Mouse (Mus musculus): ENCODE results near the gene Myo1f. TPM values are rescaled to one million over a fixed set of nuclear protein-coding genes. Genes with fewer than 3 reads are reported as not detected.

The Myo1f gene
- 0.06 TPM in 2 replicates for polyA plus RNA-seq (2012)

DNA sequence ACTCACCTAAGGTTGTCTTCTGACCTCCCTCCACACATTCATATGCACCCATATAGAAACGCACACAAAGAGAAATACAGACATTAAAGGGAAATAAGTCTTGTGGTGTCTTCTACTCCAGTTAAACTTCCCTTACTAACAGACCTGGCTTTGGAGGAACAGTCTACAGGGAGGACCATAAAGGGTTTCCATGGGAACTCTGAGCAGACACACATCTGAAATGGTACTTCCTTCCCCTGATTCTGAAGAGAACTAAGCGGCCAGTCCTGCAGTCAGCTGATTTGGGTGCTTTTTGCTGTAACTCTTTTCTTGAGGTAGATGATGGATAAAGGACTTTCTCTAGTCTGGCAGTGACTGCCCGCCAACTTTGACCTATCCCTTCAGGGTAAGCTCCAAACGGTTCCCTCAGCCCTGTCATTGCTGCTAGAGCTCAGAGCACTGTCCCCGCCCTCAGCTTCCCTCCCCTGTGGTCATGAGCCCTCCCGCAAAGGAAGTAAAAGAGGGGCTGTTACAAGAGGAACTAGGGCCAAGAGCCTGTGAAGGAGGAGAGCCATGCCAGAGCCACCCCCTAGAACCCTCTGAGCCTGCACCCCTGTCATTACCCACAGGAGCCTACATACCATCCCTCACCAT, at the start of gene Myo1f:
Gene Myo1f, plus strand, starts transcription at position 485 of the 633 bp plus-strand sequence.
- Histone ChIP-seq H3K36me3 (ENCODE audit: control insufficient read depth) (peaks cover 2% of the 10 kb centered on the region; the same call in 1 of the 2 replicates), H3K4me3 (replicated peaks) (no peak within 1 kb of the TSS), H3K27me3 (ENCODE audit: control insufficient read depth) (no peaks in the 10 kb centered on the region), H3K9me3 (ENCODE audit: control insufficient read depth, low read length) (no peaks in the 10 kb centered on the region), H3K4me1 (ENCODE audit: control insufficient read depth) (no peaks in the 10 kb centered on the region)
- TF ChIP-seq TAL1 (IDR thresholded peaks at IDR 0.05; ENCODE audit: low read length), result no peak
- TF ChIP-seq GATA1 (IDR thresholded peaks at IDR 0.05; ENCODE audit: low read length), result no peak

- no peaks in the 10 kb centered on the region for H3K36me3 ChIP-seq (ENCODE audit: control insufficient read depth)
- H3K4me1 ChIP-seq (ENCODE audit: control insufficient read depth), result no peaks in the 10 kb centered on the region
- no peaks in the 10 kb centered on the region for H3K9me3 ChIP-seq (ENCODE audit: control insufficient read depth, low read length)
- no peak overlapping the region for H3K4me3 ChIP-seq (replicated peaks)
- no peaks in the 10 kb centered on the region for H3K27me3 ChIP-seq (ENCODE audit: control insufficient read depth)
- TF ChIP-seq TAL1 (IDR thresholded peaks at IDR 0.05; ENCODE audit: low read length) (no peak), GATA1 (IDR thresholded peaks at IDR 0.05; ENCODE audit: low read length) (no peak)
Measured at GRCm38 (mm10) chr17:33508386-33508785, 47.1 kb upstream of the Myo1f start.

GRCm38 (mm10) chr17:33510172-33510571, 45.3 kb upstream of the Myo1f start:
- no peak overlapping the region for H3K4me3 ChIP-seq (replicated peaks)
- H3K4me1 ChIP-seq (ENCODE audit: control insufficient read depth), result no peaks in the 10 kb centered on the region
- TF ChIP-seq TAL1 (IDR thresholded peaks at IDR 0.05; ENCODE audit: low read length), result no peak
- no peak for TF ChIP-seq GATA1 (IDR thresholded peaks at IDR 0.05; ENCODE audit: low read length)
- H3K9me3 ChIP-seq (ENCODE audit: control insufficient read depth, low read length), result no peaks in the 10 kb centered on the region
- H3K36me3 ChIP-seq (ENCODE audit: control insufficient read depth), result no peaks in the 10 kb centered on the region
- no peaks in the 10 kb centered on the region for H3K27me3 ChIP-seq (ENCODE audit: control insufficient read depth)

DNA sequence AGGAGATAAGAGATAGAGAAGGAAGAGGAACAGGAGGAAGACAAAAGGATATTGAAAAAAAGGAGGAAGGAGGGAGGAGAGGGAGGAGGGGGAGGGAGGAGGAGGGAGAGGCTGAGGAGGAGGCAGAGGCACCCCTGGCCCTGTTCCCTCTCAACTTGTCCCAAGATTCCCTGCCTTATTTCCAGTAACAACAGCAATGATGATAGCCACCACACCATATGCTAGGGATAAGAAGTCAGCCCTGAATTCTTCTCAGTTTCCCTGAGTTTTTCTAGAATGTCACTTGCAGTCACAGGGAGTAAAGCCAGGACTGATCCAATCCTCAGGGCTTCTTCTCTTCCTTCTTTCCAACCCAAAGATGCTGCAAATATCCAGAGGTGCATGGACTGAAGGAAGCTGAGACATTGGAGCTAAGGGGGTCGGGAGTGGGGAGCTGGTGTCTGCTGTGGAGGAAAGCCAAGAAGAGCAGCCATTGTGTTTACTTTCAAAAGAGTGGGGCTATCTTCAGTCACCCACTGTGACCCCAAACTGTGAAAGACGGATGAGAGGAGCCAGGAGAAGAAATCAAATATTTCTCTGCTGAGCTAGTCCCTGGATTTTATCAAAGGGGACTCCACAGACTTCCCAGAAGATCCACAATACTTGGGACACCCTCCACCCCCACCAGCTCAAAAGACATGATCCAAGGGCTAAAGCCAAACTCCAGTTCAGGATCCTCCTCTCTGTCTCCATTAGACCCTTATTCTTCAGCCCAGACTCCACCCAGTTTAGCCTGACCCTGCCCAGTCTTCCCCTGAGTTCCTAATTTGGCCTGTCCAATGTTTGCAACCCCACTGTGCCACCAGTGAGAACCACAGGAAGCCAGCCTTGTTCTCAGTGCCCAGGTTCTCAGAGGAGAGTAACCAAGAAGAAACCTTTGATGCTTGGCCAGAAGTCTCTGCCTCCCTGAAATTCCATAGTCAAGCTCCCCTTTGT, 42.8 kb upstream of the Myo1f start:
- no peak overlapping the region for H3K4me3 ChIP-seq (replicated peaks)
- no peaks in the 10 kb centered on the region for H3K27me3 ChIP-seq (ENCODE audit: control insufficient read depth)
- TF ChIP-seq GATA1 (IDR thresholded peaks at IDR 0.05; ENCODE audit: low read length), result no peak
- TF ChIP-seq TAL1 (IDR thresholded peaks at IDR 0.05; ENCODE audit: low read length), result no peak
- H3K36me3 ChIP-seq (ENCODE audit: control insufficient read depth), result no peaks in the 10 kb centered on the region
- no peaks in the 10 kb centered on the region for H3K9me3 ChIP-seq (ENCODE audit: control insufficient read depth, low read length)
- no peaks in the 10 kb centered on the region for H3K4me1 ChIP-seq (ENCODE audit: control insufficient read depth)

- Histone ChIP-seq H3K4me1 (ENCODE audit: control insufficient read depth) (no peaks in the 10 kb centered on the region), H3K36me3 (ENCODE audit: control insufficient read depth) (no peaks in the 10 kb centered on the region)
- no peak for TF ChIP-seq GATA1 (IDR thresholded peaks at IDR 0.05; ENCODE audit: low read length)
- no peak for TF ChIP-seq TAL1 (IDR thresholded peaks at IDR 0.05; ENCODE audit: low read length)
Measured at GRCm38 (mm10) chr17:33513874-33514273, 41.6 kb upstream of the Myo1f start.

DNA sequence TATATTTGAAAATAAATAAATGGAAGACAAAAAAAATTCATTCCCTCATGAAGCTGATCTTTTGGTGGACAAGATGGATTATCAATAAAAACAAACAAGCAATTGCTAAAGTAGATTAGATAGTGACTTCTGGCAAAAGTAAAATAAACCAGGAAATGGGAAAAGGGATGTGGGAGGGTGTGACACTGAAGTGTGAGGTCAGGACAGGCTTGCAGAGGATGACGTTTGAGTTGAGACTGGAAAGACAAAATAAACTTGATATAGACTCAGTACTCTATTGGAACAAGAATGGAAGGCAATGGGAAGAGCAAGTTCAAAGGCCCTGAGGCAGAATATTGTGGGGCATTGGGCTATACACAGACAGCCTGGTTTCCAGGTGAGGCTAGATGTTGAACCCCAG, 35.1 kb upstream of the Myo1f start:
- TF ChIP-seq GATA1 (IDR thresholded peaks at IDR 0.05; ENCODE audit: low read length) (no peak), TAL1 (IDR thresholded peaks at IDR 0.05; ENCODE audit: low read length) (no peak)
- peaks cover 9% of the 10 kb centered on the region for H3K4me1 ChIP-seq (ENCODE audit: control insufficient read depth)
- H3K4me3 ChIP-seq (replicated peaks), result no peak overlapping the region
- no peaks in the 10 kb centered on the region for H3K36me3 ChIP-seq (ENCODE audit: control insufficient read depth)
- H3K27me3 ChIP-seq (ENCODE audit: control insufficient read depth), result peaks cover 21% of the 10 kb centered on the region
- H3K9me3 ChIP-seq (ENCODE audit: control insufficient read depth, low read length), result no peaks in the 10 kb centered on the region

More at GRCm38 (mm10) chr17:33513874-33514273, 41.6 kb upstream of the Myo1f start:
- Histone ChIP-seq H3K4me3 (replicated peaks) (no peak overlapping the region), H3K9me3 (ENCODE audit: control insufficient read depth, low read length) (no peaks in the 10 kb centered on the region), H3K27me3 (ENCODE audit: control insufficient read depth) (no peaks in the 10 kb centered on the region)

DNA sequence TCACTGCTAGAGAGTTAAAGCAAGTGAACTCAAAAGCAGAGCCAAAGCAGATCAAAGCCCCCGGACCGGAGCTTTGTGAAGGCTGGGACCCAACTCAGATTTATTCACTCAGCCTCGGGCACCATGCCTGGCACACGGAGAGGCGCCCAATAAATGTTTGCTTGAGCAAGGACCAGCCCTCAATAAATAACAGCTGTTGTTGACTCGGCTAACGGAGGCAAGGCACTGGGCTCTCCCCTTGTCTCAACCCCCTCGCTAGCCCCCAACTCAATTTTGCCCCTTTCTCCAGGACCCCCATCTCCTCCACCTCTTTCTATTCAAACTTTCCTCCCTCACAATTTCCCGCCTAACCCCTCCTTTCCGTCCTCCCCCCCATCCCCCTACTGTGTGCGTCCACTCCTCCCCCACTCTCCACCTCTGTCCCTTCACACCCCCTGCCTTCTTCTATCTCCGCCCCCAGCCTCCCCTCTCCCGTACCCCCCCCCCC, 32.0 kb upstream of the Myo1f start:
- Histone ChIP-seq H3K4me3 (replicated peaks) (no peak overlapping the region), H3K9me3 (ENCODE audit: control insufficient read depth, low read length) (no peaks in the 10 kb centered on the region), H3K36me3 (ENCODE audit: control insufficient read depth) (no peaks in the 10 kb centered on the region; the same call in 1 of the 2 replicates), H3K27me3 (ENCODE audit: control insufficient read depth) (peaks cover 21% of the 10 kb centered on the region), H3K4me1 (ENCODE audit: control insufficient read depth) (peaks cover 9% of the 10 kb centered on the region)
- TF ChIP-seq GATA1 (IDR thresholded peaks at IDR 0.05; ENCODE audit: low read length) (no peak), TAL1 (IDR thresholded peaks at IDR 0.05; ENCODE audit: low read length) (no peak)

DNA sequence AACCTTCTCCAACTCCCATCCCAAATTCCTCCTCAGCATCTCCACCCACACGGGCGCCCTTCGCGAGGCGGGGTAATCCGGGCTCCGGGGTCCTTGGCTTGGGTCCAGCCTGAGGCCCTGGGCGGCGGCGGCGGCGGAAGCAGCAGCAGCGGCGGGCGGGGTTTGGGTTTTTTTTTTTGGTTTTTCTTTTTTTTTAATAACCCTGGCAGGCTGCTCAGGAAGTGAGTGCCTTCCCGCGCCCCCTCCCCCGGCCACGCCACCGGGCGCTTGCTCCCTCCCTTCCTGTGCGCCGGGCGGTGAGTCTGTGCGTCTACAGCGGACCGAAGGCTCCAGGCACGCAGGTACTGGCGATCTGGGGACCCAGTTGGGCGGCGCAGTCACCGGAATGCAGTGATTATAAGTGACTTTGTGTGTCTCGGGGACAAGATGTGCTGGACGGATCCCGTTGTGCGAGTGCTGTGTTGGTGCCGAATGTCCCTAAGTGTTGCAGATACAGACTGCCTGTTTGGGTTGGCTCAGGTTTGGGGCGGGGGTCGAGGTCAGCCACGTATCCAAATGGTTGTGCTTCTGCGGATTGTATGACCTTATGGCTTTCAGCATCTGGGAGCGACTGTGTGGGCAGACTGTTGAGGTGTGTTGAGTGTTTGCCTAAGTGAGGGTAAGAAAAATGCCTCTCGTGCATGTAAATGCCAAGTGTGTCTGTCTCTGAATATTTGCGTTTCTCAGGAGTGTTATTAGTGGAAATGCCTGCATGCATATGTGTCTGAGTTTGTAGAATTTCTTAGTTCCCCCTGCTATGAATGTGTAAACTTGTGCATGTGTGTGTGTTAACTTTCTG, 31.4 kb upstream of the Myo1f start, which contains the start of gene Adamts10:
Gene Adamts10, plus strand, starts transcription at position 287 of the 838 bp plus-strand sequence.
- peak within 1 kb of the TSS; percentile 60 for H3K4me3 ChIP-seq (replicated peaks)
- no peaks in the 10 kb centered on the region for H3K9me3 ChIP-seq (ENCODE audit: control insufficient read depth, low read length)
- peaks cover 9% of the 10 kb centered on the region for H3K4me1 ChIP-seq (ENCODE audit: control insufficient read depth)
- TF ChIP-seq TAL1 (IDR thresholded peaks at IDR 0.05; ENCODE audit: low read length) (no peak), GATA1 (IDR thresholded peaks at IDR 0.05; ENCODE audit: low read length) (no peak)
- H3K36me3 ChIP-seq (ENCODE audit: control insufficient read depth), result peaks cover 3% of the 10 kb centered on the region; the same call in 1 of the 2 replicates
- H3K27me3 ChIP-seq (ENCODE audit: control insufficient read depth), result peaks cover 21% of the 10 kb centered on the region

Data from erythroblast, embryonic 14.5 days (primary cell).